Mouse (Mus musculus) heart, embryonic 16.5 days (tissue): Measurements from ENCODE around the gene Camta1. TPM values are rescaled to one million over a fixed set of nuclear protein-coding genes. Genes with fewer than 3 reads are reported as not detected.

ENCODE experiments used
- ATAC-seq: fragments of 200-750 bp; cut with Nextera tagmentation; replicated peaks from 2 replicates; pipeline ENCODE4 v1.8.0; 2017; ENCODE audit warnings: moderate number of reproducible peaks; ENCODE audit not compliant: insufficient read depth, low FRiP score; ENCODE audit errors: extremely low read depth
- H3K27ac ChIP-seq: fragments of 300-500 bp; sonication (generic); 2 replicates; pipeline ENCODE4 v1.5.1; 2014; ENCODE audit warnings: mild to moderate bottlenecking, low read length, control low read depth, moderate library complexity
- H3K27me3 ChIP-seq: fragments of 300-500 bp; sonication (generic); 2 replicates; pipeline ENCODE4 v1.6.1; 2014; ENCODE audit warnings: low read length, mixed read lengths; ENCODE audit not compliant: control insufficient read depth, insufficient read depth
- H3K36me3 ChIP-seq: fragments of 300-500 bp; sonication (generic); 2 replicates; pipeline ENCODE4 v1.6.1; 2014; ENCODE audit not compliant: control insufficient read depth, insufficient read depth
- H3K4me1 ChIP-seq: fragments of 300-500 bp; sonication (generic); 2 replicates; pipeline ENCODE4 v1.6.1; 2014; ENCODE audit warnings: low read length, mixed read lengths; ENCODE audit not compliant: control insufficient read depth, insufficient read depth
- H3K4me2 ChIP-seq: fragments of 300-500 bp; sonication (generic); 2 replicates; pipeline ENCODE4 v1.6.1; 2014; ENCODE audit warnings: low read depth, mild to moderate bottlenecking, control low read depth, low read length
- H3K4me3 ChIP-seq: fragments of 300-500 bp; sonication (generic); 2 replicates; pipeline ENCODE4 v1.5.1; 2014; ENCODE audit warnings: mild to moderate bottlenecking, control low read depth, low read length
- H3K9ac ChIP-seq: fragments of 300-500 bp; sonication (generic); 2 replicates; pipeline ENCODE4 v1.6.1; 2014; ENCODE audit warnings: low read length, control low read depth
- H3K9me3 ChIP-seq: fragments of 300-500 bp; sonication (generic); replicated peaks from 2 replicates; pipeline ENCODE4 v1.6.1; 2016; ENCODE audit warnings: low read length; ENCODE audit not compliant: control insufficient read depth
- WGBS: fragments of 180-500 bp; shearing (Covaris S2); extraction: QIAGEN DNeasy Blood & Tissue Kit; methylation state at CpG from one replicate; pipeline ENCODE4 v1.1.7; 2014; 5-methylcytosine and 5-hydroxymethylcytosine counted together
- polyA plus RNA-seq: library from polyadenylated mRNA; unstranded; fragments of >200 nt; fragmentation: Nextera tagmentation; extraction: Ambion mirVana; gene quantifications from 2 replicates; pipeline ENCODE4 v1.2.1, GENCODE M21; 2015

Camta1 gene
- polyA plus RNA-seq, 1 experiment from 2014 or later: 141 TPM

DNA sequence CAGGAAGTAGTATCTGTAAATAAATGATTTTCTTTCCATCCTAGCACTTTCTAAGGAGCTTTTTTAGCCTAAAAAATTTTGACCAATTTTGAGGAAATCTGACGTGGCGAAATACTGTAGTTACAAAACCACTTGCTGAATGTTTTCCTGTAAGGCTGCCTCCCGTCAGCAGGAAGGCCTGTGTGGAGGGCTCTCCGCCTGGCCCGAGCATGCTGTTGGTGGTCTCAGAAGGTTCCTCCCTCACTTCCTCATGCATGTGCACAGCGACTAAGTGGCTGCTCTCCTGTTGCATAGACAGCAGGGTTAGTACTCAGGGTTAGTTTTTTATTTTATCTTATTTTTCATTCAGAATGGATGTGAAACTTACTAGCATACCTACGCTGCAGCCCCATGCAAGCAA lies 790.7 kb downstream of the Camta1 start:
- ATAC-seq: no peak
- Histone ChIP-seq H3K4me2 (no peak overlapping the region), H3K9me3 (no peaks in the 10 kb centered on the region), H3K27ac (no peak overlapping the region), H3K4me1 (peaks cover 9% of the 10 kb centered on the region; the same call in 1 of the 2 replicates), H3K4me3 (no peak overlapping the region), H3K9ac (no peak overlapping the region), H3K27me3 (no peaks in the 10 kb centered on the region), H3K36me3 (peaks cover 10% of the 10 kb centered on the region)
- 74% methylated on average over 7 of the region's 7 CpGs for WGBS

DNA sequence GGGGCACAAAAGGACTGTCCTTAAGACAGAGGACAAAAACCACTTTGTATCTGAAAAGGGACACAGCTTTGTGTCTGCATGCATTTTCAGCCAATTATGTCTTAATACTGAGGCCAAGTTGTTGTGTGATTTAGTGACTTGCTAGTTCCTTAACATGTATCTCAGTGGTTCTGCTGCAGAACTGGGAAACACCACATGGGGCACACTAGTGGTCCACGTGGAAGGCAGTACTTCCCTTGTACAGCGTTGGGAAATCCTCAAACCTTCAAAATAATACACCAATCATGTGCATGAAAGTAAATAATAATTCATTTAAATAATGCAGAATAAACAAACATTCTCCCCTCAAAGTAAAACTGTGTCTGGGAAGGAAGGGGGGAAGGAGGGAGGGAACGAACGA lies 792.9 kb downstream of the Camta1 start:
- 63% methylated on average over 4 of the region's 4 CpGs for WGBS
- H3K36me3 ChIP-seq: peaks cover 10% of the 10 kb centered on the region
- H3K27me3 ChIP-seq: no peaks in the 10 kb centered on the region
- H3K4me1 ChIP-seq: 0 out of 2 replicates have a peak, but pooled peaks cover under 1% of the 10 kb centered on the region
- ATAC-seq: no peak
- H3K4me3 ChIP-seq: no peak overlapping the region
- H3K4me2 ChIP-seq: no peak overlapping the region
- H3K27ac ChIP-seq: no peak overlapping the region
- no peaks in the 10 kb centered on the region for H3K9me3 ChIP-seq
- H3K9ac ChIP-seq: no peak overlapping the region

DNA sequence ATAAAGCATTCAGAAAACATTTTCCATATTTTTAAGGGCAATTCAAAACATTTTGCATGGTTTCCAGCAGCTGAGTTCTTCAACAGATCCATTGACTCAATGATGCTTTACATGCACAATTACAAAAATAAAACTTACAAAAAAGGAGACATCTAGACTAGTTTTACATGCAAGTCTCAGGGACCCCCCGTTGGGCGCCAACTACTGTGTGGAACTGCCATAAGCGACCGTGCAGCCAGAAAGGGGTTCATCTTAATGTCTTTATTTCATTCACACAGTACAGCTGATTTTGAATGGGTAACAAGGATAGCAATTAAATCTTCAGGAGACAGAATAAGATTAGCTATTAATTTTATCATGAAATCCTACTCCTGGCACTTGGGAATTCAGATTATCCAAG lies 802.1 kb downstream of the Camta1 start:
- Histone ChIP-seq H3K4me2 (no peak overlapping the region), H3K9me3 (no peaks in the 10 kb centered on the region), H3K4me1 (peaks cover 5% of the 10 kb centered on the region), H3K27me3 (no peaks in the 10 kb centered on the region), H3K9ac (no peak overlapping the region), H3K4me3 (no peak overlapping the region), H3K27ac (no peak overlapping the region), H3K36me3 (peaks cover 12% of the 10 kb centered on the region)
- no peak for ATAC-seq
- WGBS: 96% methylated on average over 4 of the region's 4 CpGs

DNA sequence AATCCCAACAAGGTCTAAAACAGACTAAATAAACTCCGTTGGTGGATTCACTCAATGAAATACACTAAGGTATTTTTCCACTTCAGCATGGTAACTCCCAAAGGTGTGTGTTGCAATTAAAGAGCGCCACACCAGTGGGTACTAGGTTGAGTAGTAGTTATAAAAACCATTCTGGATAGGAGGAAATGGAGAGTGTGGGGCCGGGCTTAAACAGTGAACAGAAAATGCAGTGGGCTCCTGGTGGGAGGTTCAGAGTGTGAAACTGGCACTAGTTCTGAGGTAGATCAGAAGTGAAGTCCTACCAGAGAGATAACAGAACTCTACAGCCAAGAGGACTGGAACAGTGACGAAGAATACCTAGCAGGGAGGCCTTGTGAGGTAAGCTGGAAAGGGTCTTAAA lies 803.0 kb downstream of the Camta1 start:
- no peak overlapping the region for H3K9ac ChIP-seq
- peak overlapping the region; percentile 74 for H3K27ac ChIP-seq
- ATAC-seq: no peak
- no peaks in the 10 kb centered on the region for H3K27me3 ChIP-seq
- 79% methylated on average over 4 of the region's 4 CpGs for WGBS
- H3K4me1 ChIP-seq: peaks cover 5% of the 10 kb centered on the region
- peak overlapping the region; percentile 66 for H3K4me2 ChIP-seq
- no peaks in the 10 kb centered on the region for H3K9me3 ChIP-seq
- H3K4me3 ChIP-seq: no peak overlapping the region; the same call in 1 of the 2 replicates
- peaks cover 15% of the 10 kb centered on the region for H3K36me3 ChIP-seq

DNA sequence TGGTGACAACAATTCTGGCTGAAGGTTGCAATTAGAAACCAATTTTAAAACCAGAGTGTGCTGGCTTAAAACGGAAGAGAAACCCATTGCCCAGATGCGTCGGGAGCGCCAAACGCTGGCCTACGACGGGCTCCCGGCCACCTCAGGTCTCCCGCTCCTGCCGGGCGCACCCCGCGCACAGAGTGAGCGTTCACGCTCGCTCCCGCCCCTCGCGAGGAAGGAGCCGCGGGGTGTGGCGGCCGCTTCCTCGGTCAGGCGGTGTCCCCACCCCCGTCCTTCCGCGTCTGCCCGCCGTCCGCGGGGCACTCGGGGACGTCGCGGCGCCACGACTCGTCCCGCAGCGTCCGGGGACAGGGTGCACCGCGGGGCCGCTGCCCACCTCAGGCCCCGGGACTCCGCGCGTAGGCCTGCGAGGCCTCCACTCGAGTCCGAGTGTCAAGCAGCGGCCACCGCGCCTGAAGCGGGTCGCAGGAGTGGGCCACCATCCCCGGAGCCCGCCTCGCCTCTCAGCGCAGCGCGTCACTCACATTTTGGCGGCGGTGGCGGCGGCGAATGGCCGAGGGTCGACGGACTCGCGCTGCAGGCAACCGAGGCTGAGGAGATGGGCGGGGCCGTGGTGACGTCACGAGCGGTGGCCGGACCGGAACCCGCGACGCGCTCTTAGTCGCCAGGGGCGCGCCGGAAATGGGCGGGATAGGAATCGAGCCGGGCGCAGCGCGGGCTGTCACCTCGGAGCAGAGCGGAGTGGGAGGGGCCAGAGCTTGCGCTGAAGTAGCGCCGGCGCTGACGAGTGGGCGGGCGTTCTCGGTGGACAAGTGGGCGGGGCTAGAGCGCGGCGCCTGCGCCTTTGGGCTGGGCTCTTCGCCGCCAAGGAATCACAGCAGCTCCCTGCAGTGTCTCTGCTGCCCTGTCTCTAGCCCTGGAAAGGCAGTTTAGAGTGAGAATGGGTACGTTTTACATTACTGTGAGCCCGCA lies 804.0 kb downstream of the Camta1 start, which contains the start of gene Vamp3:
Vamp3 (minus strand) TSS at position 617 of the 975 bp plus-strand sequence.
- peak within 1 kb of the TSS; percentile 84 for H3K4me2 ChIP-seq
- WGBS: under 1% methylated on average over 111 of the region's 114 CpGs
- H3K9ac ChIP-seq: peak within 1 kb of the TSS; percentile 93
- H3K9me3 ChIP-seq: no peaks in the 10 kb centered on the region
- ATAC-seq: peak; percentile 100
- no peaks in the 10 kb centered on the region for H3K27me3 ChIP-seq
- H3K4me1 ChIP-seq: peaks cover 5% of the 10 kb centered on the region
- peaks cover 21% of the 10 kb centered on the region for H3K36me3 ChIP-seq
- H3K27ac ChIP-seq: peak within 1 kb of the TSS; percentile 97
- peak within 1 kb of the TSS; percentile 94 for H3K4me3 ChIP-seq

DNA sequence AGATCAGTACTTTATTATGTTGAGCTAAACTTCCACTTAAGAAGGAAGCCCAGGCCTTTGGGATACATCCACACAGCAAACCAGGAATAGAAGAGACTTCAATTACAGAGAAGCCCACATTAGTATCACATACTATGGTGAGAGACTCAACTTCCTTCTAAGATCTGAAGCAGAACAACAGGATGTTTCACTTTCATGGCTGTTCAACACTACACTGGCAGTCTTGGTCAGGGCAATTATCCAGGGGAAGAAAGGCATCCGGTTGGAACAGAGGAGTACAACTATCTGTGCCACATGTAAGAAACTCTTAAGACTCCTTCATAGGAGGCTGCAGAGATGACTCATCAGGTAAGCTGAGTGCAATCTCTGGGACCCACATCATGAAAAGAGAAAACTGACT lies 810.5 kb downstream of the Camta1 start:
- H3K9ac ChIP-seq: no peak overlapping the region
- WGBS: 89% methylated on average over 1 of the region's 1 CpGs
- H3K4me2 ChIP-seq: no peak overlapping the region
- H3K4me1 ChIP-seq: no peaks in the 10 kb centered on the region
- H3K36me3 ChIP-seq: peaks cover 26% of the 10 kb centered on the region
- H3K27ac ChIP-seq: no peak overlapping the region
- no peaks in the 10 kb centered on the region for H3K27me3 ChIP-seq
- no peaks in the 10 kb centered on the region for H3K9me3 ChIP-seq
- no peak for ATAC-seq
- H3K4me3 ChIP-seq: no peak overlapping the region

DNA sequence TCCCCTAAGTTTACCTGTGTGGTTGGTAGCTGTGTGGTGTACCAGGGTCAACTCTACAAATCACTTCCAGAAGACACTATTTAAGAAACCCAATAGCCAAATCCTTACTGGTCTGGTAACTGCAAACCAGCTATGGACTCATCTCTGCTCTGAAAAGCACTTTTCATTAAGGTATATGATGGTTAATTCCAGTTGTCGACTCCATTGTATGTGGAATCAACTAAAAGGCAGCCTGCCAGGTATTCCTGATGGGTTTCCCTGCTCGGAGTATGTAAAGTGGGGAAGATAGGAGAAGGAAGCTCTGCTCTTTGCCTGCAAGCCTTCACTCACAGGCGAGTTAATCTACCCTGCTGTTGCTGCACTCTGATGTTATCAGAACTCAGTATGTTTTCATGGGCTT lies 815.2 kb downstream of the Camta1 start:
- Histone ChIP-seq H3K9ac (no peak overlapping the region), H3K4me3 (no peak overlapping the region), H3K9me3 (no peaks in the 10 kb centered on the region), H3K4me2 (no peak overlapping the region), H3K36me3 (peaks cover 10% of the 10 kb centered on the region; the same call in 1 of the 2 replicates), H3K4me1 (peaks cover 14% of the 10 kb centered on the region), H3K27me3 (no peaks in the 10 kb centered on the region), H3K27ac (no peak overlapping the region)
- no peak for ATAC-seq
- 79% methylated on average over 3 of the region's 3 CpGs for WGBS

DNA sequence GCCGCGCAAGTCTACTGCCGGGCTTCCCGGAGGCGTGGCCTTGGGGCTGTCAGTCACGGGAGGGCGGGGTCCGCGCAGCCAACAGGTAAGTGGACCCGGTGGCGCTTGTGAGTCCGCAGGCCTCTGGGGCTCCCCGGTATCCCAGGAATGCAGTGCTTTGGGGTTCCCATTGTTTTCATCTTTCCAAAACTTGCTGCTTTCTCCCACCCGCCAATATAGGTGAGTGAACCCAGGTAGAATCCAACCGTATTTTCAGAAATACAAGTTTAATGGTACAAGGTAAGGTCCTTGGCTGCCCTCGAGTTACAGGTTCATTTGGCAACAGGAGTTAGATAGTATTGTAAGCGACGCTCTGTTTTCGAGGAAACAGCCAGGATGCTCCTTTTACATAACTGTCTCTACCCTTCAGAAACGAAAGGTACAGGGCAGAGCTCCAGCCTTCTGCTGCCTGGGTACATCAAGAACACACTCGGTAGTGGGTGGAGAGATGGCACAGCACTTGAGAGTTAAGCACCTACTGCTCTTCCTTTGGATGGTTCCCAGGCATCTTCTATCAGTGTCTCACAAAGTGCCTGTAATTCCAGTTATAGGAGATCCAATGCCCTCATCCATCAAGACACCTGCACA lies 816.6 kb downstream of the Camta1 start:
- no peak overlapping the region for H3K27ac ChIP-seq

More for the DNA sequence above, 816.6 kb downstream of the Camta1 start:
- peaks cover 19% of the 10 kb centered on the region for H3K4me1 ChIP-seq
- 3% methylated on average over 21 of the region's 21 CpGs for WGBS
- H3K36me3 ChIP-seq: peaks cover 7% of the 10 kb centered on the region; the same call in 1 of the 2 replicates
- H3K27me3 ChIP-seq: no peaks in the 10 kb centered on the region
- H3K9ac ChIP-seq: 0 out of 2 replicates have a peak overlapping the region, but pooled peaks have one; percentile 51
- H3K4me2 ChIP-seq: peak overlapping the region; percentile 99
- no peak for ATAC-seq
- H3K9me3 ChIP-seq: no peaks in the 10 kb centered on the region
- H3K4me3 ChIP-seq: peak overlapping the region; percentile 80
